Mouse (Mus musculus) lung, postnatal 25 days (tissue): ENCODE measurements around the gene Klc1.

ENCODE experiments used
- DNase-seq: peaks from one replicate; pipeline ENCODE4 v3.0.0; 2022; ENCODE audit warnings: low spot score

Klc1 gene

DNA sequence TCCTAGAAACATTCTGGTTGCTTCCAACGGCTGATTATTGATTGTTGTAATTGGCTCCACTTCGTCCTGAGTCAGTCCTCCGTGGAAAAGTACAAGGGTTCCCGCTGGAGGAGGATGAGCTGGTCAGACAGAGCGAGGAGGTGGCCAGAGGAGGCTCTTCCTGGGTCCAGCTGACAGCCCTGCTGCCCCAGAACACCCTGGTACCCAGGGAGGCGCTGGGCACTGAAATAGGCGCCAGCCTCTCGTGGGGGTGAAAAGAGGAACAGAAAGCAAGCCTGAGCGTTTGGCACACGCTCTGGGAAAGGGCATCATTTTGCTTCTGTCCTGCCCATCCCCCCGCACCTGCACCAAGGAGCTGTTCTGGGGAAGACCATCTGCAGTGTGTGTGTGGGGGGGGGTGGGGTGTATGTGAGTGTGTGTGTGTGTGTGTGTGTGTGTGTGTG is 14.6 kb upstream of the Klc1 start:
- no peak for DNase-seq

- DNase-seq: no peak
Observed at GRCm38 (mm10) chr12:111745274-111745673, 13.4 kb upstream of the Klc1 start.

- DNase-seq: peak; percentile 83
Observed at GRCm38 (mm10) chr12:111746091-111746490, 12.6 kb upstream of the Klc1 start.

DNA sequence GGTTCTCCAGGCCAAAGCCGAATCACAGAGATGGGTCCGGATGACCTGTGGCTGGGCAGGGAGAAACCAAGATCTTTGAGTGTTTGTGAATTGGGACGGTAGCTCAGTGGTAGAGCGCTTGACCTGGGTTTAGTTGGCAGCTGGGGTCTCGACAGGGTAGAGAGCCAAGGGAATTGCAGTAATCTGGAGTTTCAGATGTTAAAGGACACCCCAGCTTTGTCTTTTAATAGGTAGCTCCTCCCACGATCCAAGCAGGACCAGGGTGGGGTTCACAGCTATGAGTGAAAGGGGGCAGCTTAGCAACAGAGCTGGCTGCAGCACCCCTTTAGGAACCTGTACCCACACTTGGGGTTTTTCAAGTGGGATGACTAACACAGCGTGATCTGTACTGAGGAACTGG is 11.2 kb upstream of the Klc1 start:
- no peak for DNase-seq

- DNase-seq: no peak
Observed at GRCm38 (mm10) chr12:111750739-111751138, 7.9 kb upstream of the Klc1 start.

- no peak for DNase-seq
Observed at GRCm38 (mm10) chr12:111752491-111752890, 6.2 kb upstream of the Klc1 start.

- peak; percentile 17 for DNase-seq
Observed at GRCm38 (mm10) chr12:111753347-111753746, 5.3 kb upstream of the Klc1 start.

DNA sequence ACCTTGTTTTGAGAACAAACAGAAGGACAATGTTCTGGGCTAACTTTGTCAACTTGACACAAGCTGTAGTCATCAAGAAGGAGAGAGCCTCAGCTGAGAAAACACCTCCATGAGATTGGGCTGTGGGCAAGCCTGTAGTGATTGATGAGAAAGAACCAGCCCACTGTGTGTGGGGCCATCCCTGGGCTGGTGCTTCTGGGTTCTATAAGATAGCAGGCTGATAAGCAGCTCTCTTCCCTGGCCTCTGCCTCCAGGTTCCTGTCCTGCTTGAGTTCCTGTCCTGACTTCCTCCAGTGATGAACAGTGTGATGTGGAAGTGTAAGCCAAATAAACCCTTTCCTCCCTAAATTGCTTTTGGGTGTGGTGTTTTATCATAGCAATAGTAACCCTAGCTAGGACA is 3.9 kb upstream of the Klc1 start:
- no peak for DNase-seq

- no peak for DNase-seq
Observed at GRCm38 (mm10) chr12:111755231-111755630, 3.4 kb upstream of the Klc1 start.

- DNase-seq: no peak
Observed at GRCm38 (mm10) chr12:111756082-111756697, 2.5 kb upstream of the Klc1 start.

DNA sequence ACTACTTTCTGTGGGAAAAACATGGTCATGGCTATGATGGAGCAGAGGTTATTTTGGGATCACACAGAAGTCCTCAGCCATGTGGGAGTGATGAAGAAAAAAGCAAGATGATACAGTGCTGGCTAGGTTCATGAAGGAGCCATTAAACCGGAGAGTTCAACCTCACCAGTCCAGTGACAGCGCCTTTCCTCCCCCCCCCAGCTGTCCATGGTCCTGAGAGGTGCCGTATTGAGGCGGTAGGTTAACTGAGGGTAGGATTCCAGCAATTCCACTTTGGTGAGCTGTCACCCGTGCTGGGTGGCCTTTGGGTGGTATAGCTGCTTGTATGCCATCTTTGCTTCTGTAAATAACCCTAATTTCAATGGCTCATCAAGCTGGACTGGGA is 2.0 kb upstream of the Klc1 start:
- no peak for DNase-seq

DNA sequence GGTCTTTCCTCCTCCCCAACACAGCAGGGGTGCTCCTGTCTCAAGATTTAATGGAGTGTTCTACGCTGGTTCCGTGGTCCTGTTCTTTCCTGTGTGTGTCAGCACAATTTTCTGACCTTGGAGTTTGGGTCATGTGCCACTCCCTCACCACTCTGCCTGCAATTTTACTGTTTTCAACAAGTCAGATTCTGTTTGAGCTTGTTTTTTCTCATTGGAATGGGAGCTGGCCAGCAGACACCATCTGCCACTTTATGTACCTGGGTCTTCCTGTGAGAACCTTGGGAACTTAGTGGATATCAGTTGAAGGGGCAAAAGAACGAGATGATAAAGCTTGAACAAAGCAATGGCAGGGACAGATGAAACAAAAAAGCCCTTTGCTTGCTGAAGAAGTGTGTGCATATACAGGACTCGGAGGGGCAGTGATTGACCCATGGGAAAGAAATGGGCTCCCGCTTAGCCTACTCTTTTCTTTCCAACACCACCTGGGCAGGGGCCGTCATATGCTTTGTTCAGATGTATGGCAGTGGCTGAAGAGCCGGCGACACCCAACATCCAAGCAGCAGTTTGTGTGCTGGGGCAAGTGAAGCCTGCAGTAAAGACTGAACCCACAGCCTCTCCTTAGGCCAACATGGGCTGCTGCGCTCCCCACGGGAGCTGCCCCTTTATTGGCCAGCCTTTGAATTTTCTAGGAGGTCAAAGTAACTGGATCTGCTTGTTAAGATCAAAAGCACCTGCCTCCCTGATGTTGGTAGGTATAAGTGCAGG is 906 bp upstream of the Klc1 start:
- no peak for DNase-seq

DNA sequence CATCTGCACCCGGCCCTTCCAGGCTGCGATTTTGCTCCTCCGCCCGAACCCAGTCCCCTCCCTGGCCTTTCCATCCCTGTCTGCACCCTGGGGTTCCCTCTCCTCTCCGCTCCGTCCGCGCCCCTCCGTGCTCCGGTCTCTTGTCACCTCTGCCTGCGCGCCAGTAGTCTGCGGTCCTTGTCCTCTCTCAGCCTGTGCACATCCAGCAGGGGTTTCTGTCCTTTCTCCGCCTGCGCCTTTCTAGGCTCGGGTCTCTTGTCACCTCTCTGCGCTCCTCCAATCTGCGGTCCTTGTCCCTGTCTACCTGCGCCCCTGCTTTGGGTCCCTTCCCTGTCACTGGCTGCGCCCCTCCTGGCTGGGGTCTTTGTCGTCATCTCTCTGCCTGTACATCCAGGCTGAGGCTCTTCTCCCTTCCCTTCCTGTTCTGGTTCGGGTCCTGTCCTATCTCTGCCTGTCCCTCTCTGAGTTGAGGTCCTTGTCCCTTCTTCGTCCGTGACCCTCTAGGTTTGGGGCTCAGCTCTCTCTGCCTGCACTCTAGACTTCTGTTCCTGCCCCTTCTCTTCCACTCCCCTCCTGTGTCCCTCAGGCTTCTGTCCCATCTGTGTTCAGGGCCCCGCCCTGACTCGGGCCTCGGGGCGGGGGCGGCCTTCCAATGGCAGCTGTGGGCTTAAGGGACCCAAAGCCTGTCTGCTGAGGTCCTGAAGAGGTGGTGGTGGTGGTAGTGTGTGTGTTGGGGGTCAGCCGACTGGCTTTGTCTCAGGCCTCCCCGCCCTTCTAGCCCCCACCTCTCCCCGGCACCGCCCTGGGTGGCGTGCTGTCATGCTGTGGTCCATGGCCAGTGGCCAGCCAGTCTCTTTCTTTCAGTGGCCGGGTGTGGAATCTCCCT is 770 bp downstream of the Klc1 start:
- peak; percentile 69 for DNase-seq

- DNase-seq: no peak
Observed at GRCm38 (mm10) chr12:111760306-111760908, 1.8 kb downstream of the Klc1 start.

DNA sequence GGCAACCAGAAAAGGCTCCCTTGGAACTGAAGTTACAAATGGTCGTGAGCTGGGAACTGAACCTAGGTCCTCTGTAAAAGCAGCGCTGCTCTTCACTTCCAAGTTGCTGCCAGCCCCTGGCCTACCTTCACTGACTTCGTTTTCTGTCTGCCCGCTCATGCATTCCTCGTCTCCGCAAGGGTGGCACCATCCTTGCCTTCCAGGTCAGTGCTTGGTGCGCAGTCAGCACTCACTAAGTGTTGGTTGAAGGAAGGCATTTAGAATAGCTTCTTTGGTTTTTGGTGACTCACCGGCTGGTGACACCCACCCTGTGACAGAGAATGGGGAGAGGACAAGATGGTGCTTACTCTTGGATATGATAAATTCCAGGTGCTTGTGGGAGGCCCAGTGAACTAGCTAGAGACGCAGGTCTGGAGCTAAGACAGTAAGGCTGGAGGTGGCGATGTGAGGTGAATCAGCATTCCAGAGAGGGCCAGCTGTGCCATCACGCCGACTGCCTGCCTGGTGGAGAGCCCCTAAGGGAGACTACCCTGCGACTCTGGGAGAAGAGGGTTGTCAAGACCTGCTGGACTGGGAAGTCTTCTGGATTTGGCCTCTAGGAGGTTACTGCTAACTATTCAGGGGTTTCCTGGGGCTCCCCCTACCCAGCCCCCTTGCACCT is 4.1 kb downstream of the Klc1 start:
- no peak for DNase-seq

DNA sequence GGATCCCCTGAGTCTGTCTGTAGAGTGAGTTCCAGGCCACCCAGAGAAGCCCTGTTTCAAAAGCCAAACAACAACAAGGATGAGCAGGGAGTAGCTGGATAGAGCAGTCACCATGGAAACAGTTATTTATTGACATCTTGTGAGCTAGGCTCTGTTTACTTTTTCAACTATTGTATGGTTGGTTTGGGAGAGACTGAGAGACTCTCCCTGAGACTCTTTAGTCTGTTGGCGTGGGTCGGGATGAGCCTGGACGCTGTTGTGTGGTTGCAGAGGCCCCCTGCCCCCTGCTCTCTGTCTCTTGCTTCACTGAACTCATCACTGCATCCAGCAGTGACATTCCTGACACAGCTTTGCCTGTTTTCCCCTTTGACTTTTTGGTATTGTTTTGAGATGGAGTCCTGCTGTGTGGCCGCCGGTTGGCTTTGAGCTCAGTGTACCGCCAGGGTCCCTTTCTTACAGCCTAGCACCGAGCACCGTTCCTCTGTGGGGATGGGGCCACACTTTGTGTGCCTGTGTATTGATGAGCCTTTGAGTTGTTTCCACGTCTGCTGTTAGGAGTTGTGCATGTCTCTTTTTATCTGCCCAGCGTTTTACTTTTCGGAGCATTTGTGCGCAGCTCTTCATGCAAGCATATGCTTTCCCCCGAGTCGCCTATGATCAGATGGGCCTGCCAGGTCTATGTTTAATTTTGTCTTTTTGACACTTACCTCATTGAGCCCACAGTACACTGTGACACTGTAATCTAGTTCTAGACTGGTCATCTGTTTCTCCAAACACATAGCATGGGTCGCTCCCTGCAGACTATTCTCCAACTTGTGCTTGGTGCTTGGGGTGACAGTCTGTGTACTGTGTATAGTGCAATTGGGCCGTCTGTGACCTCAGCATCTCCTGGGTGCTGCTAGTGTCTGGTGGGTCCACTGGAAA is 7.9 kb downstream of the Klc1 start:
- DNase-seq: no peak

DNA sequence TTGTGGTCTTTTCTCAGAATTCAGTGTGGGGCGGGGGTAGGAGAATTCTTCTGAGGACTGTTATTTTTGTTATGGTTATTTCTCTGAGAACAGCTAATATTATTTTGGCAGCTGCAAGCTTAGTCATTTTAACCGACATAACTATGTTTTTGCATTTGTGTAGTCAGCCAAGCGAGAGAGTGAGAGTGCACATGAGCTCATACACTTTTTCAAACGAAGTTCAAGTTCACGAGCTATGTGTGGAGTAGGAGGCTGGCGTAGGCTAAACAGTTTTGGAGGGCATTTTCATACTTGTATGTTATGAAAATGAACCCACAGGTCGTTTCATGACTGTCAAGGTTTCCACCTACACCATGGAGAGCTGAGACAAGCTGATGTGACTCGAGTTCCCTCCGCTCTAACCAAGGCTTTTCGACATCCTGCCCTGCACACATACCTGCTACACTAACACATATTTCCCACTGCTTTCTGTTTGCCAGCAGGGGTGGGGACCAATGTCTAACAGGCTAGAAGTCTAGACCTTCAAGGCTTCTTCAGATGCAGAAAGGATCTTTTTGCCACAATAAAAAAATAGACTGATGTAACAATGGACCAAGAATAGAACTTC is 9.8 kb downstream of the Klc1 start:
- no peak for DNase-seq

DNA sequence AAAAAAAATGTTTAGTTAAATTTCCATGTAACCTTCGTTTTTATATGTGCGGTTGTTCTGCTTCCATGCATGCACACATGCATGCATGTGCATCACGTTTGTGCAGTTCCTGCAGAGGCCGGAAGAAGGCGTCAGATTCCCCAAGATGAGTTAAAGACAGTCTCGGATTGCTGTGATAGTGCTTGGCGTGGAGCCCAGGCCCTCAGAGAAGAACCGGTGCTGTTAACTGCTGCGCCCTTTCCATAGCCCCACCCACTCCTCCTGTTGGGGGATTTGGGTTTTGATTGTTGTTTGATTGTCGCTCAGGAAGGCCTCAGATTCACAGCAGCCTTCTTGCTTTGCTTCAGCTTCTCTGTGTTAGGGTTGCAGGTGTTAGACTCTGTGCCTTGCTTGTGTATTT is 10.7 kb downstream of the Klc1 start:
- peak; percentile 67 for DNase-seq

GRCm38 (mm10) chr12:111769816-111770577 is 11.3 kb downstream of the Klc1 start:
- DNase-seq: no peak

GRCm38 (mm10) chr12:111770651-111771050 is 12.0 kb downstream of the Klc1 start:
- no peak for DNase-seq
